Mouse (Mus musculus) left cerebral cortex, postnatal 25 days (tissue): ENCODE measurements around the gene Shld2. TPM values are rescaled to one million over a fixed set of nuclear protein-coding genes. Genes with fewer than 3 reads are reported as not detected.

ENCODE experiments used
- DNase-seq, 2 experiments: peaks; one replicate each; pipeline ENCODE4 v3.0.0; 2022; ENCODE audit warnings: low spot score in 2 of 2, mixed read lengths in 1 of 2
- intact Hi-C: fragments of 180-260 bp; cut with DNase I; formaldehyde crosslinking; loops from one replicate; pipeline ENCODE4 v1.15.1; 2025
- total RNA-seq, 2 experiments: library from RNA; stranded (reverse); gene quantifications; 2 replicates each; pipeline ENCODE4 v1.2.3; 2021

The Shld2 gene
- total RNA-seq, 2 experiments from 2014 or later = 11.9 to 12.5 TPM

DNA sequence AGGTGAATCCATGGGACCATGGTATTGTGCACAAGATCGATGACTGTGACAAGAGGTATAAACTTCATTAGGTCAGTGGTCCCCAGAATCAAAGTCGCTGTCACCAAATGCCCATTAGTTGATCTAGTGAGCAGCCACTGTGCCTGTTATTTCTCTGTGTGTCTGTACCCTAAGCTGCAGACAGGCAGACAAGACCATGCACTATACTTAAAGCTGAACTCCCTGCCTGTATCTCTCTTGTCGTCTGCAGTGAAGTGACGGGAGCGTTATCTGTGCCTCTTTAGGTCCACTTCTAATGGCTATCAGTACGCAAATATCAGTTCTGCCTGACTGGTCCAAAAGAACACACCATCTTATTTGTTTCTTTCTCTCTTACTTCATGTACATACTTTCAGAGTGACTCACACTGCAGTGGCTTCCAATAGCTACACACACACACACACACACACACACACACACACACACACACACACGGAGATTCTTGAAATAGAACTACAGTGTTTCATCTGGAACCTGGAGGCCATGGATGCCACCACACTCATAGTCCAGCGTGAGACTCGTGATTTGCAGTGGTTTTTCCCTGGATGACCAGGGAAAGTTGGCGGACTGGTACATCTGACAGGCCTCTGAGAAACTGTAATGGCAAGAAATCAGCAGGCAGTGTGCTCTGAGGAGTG, 81.3 kb downstream of the Shld2 start:
- no peak for DNase-seq
- intact Hi-C loops = no loop called here

DNA sequence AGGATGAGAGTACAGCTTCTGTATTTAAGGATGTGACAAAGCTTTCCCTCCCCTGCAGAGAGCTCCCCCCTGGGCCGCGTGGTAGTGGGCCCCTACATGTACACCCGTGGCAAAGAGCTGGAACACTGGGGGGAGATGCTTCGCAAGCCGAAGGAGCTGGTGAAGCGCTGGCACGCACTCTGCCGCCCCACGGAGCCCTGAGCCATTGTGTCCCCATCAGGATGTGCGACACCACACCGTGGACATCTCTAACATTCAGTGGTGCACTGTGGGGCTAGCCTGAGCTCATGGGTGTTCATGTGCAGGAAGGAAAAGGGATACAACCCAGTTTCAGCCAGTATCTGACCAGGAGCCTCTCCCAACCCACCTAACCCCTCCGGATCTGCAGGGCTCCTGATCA, 82.3 kb downstream of the Shld2 start:
- no peak for DNase-seq
- intact Hi-C loops = no loop called here

DNA sequence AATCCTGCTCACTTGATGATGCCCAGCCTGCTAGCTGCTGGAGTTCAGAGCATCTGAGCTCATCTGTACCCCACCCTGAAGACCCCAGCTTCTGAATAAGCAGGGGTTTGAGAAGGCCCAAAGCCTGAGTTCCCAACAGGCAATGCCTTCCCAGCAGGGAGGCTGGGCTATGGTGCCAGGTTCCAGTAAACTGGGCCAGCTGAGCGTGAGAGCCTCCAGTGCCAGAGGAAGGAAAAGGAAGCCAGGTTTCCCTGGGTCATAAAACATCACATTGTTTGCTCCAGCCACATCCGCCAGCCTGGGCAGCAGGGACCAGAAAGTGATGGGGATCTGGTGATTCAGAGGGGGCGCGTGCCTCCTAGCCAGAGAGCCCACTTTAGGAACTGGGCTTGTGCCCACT, 83.7 kb downstream of the Shld2 start:
- intact Hi-C loops = no loop called here
- DNase-seq = no peak

DNA sequence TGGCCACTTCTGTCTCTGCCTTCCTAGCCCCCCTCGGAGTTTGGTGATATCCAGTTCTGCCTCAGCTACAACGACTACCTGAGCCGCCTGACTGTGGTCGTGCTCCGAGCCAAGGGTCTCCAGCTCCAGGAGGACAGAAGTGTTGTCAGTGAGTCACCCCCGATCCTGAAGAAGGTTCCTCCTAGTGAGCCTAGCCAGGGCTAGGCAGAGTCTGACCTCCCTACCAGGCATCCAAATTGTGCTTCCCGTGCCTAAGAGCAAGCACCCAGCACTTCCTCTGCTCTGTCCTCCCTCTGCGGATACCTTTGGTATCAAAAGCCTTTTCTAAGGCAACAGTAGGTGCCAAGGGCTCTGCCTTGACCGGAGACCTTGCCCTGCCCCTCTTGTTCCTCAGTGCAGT, 84.3 kb downstream of the Shld2 start:
- DNase-seq = no peak
- intact Hi-C loops = no loop called here

DNA sequence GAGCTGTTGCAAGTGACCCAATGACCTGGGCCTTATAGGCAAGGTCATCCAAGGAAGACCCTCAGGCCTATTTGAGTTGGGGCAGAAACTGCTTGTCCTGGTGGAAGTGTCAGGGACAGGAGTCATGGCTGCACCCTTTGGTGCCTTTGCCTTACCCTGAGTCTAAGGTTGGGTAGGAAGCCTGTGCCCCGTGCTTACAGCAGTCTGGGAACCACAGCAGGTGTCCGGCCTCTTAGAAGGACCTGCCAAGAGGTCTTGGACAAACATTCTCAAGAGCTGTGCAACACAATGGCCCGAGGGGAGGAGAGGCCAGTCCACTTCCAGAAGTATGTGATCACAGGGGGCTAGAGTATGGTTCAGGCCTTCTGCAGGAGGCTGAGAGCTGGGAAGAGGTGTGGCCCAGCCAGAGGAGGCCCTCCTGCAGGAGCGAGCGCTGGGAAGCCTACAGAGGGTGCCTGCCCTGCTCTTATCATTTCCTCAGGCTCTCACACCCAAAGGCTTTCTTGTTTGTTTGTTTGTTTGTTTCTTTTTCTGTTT, 86.9 kb downstream of the Shld2 start:
- intact Hi-C loops = no loop called here
- no peak for DNase-seq

DNA sequence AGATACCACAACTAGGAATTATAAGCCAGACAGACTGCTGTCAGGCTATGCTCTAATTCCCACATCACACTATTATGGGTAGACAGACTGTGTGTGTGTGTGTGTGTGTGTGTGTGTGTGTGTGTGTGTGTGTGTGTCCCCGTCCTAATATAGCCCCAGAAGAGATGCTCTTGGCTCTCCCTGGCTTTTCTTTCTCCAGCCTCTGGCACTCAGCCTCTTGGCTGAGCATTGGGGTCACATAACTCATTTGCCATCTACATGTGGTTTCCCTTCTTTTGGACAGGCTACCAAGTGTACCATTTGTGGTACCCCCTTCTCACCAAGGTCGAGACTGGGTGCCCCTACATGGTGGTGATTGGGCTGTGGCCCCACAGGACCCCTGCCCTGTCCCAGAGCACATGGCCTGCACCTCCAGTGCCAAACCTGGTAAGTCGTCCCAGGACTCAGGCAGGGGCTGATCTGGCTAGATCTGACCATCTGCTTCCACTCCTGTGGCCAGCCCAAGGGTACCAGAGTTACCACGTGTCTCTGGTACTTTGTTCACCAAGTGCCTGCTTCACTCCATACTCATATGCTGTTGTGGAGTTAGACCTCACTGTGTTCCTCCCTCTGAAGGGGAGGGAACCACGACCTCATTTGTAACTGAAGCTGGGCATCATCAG, 88.7 kb downstream of the Shld2 start:
- DNase-seq = no peak
- intact Hi-C loops = no loop called here

DNA sequence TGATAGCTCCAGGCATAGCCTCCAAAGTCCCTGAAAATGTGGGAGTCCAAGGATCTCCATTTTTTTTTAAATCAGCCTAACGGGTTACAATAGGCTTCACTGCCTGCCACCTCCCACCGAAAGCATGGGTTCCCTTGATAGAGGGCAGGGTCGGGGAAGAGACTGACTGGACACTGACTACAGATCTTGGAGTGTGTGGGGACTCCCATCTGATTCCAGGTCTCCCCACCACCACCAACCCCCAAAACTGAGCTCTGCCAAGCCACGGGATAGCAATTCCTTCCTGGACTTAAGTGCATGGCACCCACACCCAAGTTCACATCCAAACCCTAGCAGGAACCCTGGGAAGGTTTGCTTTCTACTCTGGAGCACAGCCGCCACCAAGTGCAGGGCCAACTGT, 89.9 kb downstream of the Shld2 start:
- intact Hi-C loops = no loop called here
- DNase-seq = no peak

DNA sequence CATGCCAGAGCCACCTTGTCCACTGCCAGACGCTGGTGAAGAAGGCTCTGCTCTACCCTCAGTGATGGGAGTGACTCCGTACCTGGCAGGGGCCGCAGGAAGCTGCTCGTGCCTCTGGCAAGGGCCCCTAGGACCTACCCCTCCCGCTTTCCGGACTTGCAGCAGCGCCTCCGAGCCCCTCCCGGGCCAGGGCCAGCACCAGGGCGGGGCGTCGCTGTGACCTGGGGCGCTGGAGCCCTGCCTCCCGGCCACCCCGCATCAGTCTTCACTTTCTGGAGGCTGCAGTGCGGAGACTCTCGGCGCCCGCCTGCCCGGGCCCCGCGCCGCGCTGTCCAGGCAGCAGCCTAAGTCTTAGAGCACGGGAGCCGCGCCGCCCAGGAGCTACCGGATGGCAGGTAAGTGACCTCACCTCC, 90.5 kb downstream of the Shld2 start:
- DNase-seq = no peak
- intact Hi-C loops = no loop called here

DNA sequence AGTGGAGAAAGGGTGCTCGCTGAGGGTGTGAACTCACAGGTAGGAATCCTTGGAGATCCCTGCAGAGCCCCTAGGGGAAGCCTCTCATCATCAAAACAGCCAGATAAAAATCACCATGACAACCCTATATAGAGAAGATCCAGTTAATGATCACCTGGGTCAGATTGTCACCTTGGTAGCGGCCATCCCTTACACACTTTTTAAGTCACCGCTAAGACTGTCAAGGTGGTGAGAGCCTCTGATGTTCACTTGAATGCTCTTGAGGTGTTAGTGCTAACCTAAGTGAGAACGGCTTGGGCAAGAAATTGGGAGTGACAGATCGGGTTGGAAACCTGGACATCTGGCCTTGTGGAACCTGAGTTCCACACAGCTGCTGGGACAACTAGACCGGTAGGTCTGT, 91.0 kb downstream of the Shld2 start, which contains the start of gene Syt15:
Gene Syt15 (plus strand): TSS at position 301 of the 400 bp plus-strand sequence.
- intact Hi-C loops = no loop called here
- DNase-seq = no peak

DNA sequence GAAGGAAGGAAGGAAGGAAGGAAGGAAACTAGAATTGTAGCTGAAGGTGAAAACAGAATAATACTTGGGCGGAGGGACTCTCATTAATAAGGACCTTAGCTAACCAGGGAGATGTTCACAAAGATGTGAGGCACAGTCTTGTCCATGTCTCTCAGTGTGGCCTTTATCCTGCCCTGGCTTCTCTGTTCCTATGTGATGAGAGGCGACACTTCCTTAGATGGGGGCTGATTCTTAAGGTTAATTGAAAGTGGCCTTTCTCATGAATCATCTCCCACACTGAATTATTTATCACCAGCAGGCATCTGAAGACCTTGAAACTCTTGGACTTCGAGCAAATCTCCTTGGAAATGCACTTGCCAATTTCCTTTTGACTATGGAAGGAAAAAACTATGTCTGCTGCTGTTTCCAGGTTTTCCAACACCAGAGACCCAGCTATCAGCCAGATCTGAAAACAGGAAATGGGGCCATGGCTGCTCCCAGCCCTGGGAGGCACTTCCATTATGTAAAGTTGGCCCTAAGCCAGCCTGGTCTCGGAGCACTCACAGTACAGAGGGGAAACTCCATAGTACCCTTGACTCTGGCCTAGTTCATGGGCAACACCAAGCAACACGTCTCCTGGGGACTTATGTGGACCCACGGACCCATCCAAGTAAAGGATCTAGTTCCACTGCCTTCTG, 94.7 kb downstream of the Shld2 start:
- intact Hi-C loops = no loop called here
- no peak for DNase-seq

DNA sequence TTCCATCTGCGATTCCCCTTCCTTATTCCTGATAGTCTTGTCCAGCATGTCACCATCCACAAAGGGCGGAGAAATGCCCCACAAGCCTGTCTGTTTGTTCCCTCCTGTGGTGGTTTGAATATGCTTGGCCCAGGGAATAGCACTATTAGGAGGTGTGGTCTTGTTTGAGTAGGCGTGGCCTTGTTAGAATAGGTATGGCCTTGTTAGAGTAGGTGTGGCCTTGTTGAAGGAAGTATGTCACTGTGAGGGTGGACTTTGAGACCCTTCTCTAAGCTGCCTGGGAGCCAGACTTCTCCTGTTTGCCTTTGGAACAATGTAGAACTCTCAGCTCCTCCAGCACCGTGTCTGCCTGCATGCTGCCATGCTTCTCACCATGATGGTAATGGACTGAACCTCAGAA, 100.4 kb downstream of the Shld2 start:
- intact Hi-C loops = loop anchor here (5.0 kb wide), 1 partner anchor 128 kb away; no protein-coding TSS in a partner anchor

DNA sequence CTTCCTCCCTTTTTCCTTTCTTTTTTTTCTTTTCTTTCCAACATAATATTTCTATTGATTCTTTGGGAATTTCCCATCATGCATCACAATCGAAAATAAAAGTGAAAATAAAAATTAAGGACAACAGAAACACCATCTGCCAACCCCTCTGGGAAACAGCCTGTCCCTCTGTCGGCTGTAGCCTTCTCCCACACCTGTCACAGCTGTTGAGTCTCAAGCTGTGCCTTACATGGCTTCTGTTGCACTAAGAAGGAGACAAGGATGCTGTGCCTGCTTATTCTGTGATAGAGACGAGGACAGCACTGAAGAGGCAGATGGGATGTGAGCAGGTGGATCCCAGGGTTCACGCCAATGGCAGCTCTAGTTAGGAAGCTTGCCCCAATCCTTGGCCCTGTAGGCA, 101.2 kb downstream of the Shld2 start:
- intact Hi-C loops = loop anchor here (5.0 kb wide), 1 partner anchor 127 kb away; no protein-coding TSS in a partner anchor
- DNase-seq = no peak

More for the DNA sequence above, 100.4 kb downstream of the Shld2 start:
- DNase-seq = no peak

DNA sequence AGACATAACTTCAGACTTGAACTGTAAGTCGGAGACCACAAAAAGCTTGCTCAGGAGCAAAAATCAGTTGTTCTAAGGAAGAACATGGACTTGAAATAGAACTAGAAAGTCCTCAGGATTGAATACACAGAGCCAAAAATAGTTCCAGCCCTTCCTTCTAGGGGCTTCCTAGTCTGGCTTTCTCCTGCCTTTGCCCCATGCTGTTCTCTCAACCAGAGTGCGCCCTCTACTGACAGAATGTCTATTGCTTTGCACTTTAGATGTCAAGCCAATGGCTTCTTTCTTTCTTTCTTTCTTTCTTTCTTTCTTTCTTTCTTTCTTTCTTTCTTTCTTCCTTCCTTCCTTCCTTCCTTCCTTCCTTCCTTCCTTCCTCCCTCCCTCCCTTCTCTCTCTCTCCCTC, 101.6 kb downstream of the Shld2 start:
- DNase-seq = peak; percentile 50 to 52
- intact Hi-C loops = loop anchor here (5.0 kb wide), 1 partner anchor 126 kb away; no protein-coding TSS in a partner anchor

DNA sequence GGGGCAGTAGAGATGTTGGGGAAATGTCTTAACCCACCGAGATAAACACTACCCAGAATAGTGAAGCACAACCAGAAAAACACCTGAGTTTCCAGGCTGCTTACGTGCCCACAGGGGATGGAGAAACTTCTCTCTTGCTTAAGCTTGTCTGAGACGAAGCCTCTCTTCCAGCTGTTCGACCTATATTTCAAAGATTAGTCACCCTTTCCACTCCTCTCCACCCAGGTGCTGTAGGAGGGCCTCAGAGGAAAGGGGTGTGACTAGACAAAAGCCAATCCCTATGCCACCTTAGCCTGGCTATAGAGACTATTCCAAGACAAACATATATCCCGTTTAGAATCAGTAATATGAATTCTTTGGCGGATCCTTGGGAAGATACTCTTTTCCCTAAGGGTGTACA, 102.3 kb downstream of the Shld2 start:
- intact Hi-C loops = loop anchor here (5.0 kb wide), 1 partner anchor 126 kb away; no protein-coding TSS in a partner anchor
- DNase-seq = no peak

DNA sequence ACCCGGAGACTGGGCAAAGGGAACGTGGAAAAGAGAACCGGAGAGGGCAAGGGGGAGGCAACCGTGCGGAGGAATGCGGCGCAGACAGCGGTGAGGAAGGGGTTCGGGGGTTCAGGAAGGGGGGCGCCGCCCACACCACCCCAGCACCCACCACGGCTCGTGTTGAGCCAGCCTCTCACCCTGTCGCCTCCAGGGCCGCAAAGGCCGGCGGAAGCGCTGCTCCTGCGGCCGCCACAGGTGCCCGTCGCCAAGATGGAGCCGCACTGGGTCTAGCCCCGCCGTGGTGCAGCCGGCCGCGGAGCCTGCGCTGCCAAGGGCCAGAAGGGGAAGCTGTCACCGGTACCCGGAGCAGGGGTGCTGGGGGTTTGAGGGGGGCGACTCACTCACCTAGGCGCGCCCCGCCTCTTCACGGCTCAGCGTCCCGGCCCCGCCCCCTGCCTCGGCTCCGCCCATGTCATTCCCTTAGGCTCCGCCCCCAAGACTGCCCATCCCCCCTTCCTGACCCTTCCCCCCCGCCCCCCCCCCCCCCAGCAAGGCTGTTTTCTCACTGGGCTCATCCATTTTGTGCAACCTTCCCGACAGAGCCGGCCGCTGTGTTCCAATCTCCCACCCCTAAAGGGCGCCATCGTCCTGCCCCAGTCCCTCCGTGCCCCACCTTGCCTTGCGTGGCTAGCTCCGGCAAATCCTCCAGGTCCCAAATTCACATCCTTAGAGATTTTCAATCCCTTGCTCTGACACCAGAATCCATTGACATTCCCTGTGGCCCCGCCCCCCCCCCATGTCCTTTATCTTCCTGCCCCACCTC, 108.9 kb downstream of the Shld2 start, which contains the start of gene Gprin2:
Gene Gprin2 (minus strand): TSS at position 423 of the 805 bp plus-strand sequence.
- intact Hi-C loops = no loop called here
- peak in 1 of 2 experiments; percentile 11 for DNase-seq

DNA sequence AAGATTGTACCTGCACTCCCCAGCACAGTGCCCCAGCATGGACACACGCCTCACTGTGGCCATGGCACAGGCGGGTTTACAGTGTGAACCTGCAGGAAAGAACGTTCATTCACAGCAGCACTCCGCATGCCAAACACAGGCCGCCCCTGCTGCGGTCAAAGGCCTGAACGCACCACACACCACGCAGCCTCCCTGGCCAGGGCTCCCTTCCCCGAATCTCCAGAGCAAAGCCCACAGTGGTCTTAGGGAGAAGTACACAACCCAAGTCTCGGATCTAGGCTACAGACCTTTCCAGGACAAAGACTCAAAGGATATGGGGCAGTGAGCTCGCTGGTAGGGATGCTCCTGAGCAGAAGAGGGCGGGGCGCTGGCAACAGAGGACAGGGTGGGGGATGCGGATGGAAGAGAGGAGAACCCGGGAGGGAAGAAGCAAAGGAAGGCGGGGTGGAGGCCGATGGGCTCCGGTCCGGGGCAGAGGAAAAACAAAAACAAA, 109.5 kb downstream of the Shld2 start:
- intact Hi-C loops = no loop called here
- DNase-seq = no peak

DNA sequence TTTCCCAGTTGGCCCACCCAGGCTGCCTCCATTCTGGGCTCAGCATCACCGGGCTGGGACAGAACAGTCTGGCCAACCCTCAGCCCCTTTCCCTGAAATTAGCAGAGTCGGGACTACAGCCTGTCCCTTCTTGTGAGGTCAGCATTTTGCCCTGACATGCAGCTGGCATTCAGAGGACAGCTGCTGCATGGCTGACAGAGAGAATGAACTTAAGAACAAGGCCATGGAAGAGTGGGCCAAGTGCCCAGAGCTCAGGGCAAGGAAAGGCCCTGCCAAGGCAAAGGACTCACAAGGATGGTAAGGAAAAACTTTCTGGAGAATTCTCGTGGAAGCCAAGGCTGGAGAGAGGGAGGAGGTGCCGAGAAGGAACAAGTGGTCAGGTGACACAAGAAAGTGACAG, 113.6 kb downstream of the Shld2 start:
- intact Hi-C loops = no loop called here
- DNase-seq = no peak

DNA sequence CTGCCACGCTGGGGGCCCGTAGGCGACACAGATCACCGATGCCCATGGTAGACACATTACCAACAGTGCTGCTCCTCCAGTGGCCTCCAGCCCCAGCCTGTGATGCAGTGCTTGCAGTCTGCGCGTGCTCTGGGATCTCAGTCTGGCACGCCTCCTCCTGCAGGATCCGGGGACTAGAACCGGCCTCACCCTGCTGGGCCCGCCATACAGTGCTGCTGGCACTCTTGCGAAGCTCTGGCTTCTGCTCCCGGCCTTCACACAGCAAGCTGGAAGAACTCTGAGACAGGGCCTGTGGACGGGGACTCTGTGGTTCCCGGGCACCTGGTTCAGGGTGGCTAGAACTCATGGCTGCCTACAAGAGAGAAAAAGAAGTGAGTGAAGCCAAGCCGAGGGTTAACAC, 114.8 kb downstream of the Shld2 start:
- no peak for DNase-seq
- intact Hi-C loops = no loop called here

DNA sequence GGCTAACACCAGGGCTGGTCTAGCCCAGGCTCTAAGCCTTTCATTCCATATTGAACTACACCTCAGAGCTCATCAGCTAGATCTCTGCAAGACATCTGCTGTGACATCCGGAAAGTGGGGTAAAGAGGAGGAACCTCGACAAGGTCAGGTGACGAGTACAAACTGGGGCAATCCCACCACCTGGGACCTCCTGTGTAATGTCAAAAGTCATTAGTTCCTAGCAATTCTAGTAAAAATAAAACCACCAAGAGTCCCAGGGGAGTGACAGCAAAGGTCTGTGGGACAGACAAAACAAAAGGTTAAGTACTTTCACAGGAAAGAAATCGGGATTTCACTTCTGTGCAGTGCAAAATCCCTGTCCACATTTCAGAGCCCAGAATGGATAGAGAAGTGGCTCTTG, 116.4 kb downstream of the Shld2 start:
- DNase-seq = no peak
- intact Hi-C loops = no loop called here
